Mouse (Mus musculus) myocyte (in vitro differentiated cells): ENCODE measurements around the gene Smyd4. TPM values are rescaled to one million over a fixed set of nuclear protein-coding genes. Genes with fewer than 3 reads are reported as not detected.

ENCODE experiments used
- H3K27me3 ChIP-seq: one replicate; pipeline ENCODE4 v1.6.1; 2011; ENCODE audit not compliant: control insufficient read depth, insufficient read depth, insufficient read length
- H3K36me3 ChIP-seq: one replicate; pipeline ENCODE4 v1.6.1; 2011; ENCODE audit not compliant: control insufficient read depth, insufficient read depth
- H3K4me2 ChIP-seq: one replicate; pipeline ENCODE4 v1.6.1; 2011; ENCODE audit warnings: low read depth, control low read depth
- H3K4me3 ChIP-seq: one replicate; pipeline ENCODE4 v1.5.1; 2011; ENCODE audit warnings: mild to moderate bottlenecking, control low read depth, moderate library complexity
- H3K79me2 ChIP-seq: one replicate; pipeline ENCODE4 v1.6.1; 2011; ENCODE audit not compliant: control insufficient read depth, insufficient read depth
- H3ac ChIP-seq: one replicate; pipeline ENCODE4 v1.6.1; 2011; ENCODE audit not compliant: control insufficient read depth, insufficient read length
- CEBPB ChIP-seq: IDR thresholded peaks from 2 replicates; pipeline ENCODE4 v1.6.1; 2011; ENCODE audit warnings: mild to moderate bottlenecking, moderate library complexity; ENCODE audit not compliant: poor library complexity, insufficient read depth, severe bottlenecking
- E2F4 ChIP-seq: IDR thresholded peaks from one replicate; pipeline ENCODE4 v1.6.1; 2011; ENCODE audit warnings: mild to moderate bottlenecking, control low read depth, moderate library complexity; ENCODE audit not compliant: insufficient read depth
- MAX ChIP-seq: IDR thresholded peaks from one replicate; pipeline ENCODE4 v1.6.1; 2011; ENCODE audit warnings: low read depth, mild to moderate bottlenecking, control low read depth
- MYOD1 ChIP-seq, 3 experiments: IDR thresholded peaks; one replicate each; pipeline ENCODE4 v1.6.1; 2011; ENCODE audit warnings: control low read depth in 2 of 3, low read depth in 2 of 3, mild to moderate bottlenecking in 2 of 3, moderate library complexity in 1 of 3; ENCODE audit not compliant: insufficient read length in 2 of 3, control insufficient read depth in 1 of 3
- MYOG ChIP-seq, 3 experiments: IDR thresholded peaks; one replicate each; pipeline ENCODE4 v1.6.1; 2011; ENCODE audit warnings: control low read depth in 2 of 3, low read depth in 2 of 3, mild to moderate bottlenecking in 2 of 3; ENCODE audit not compliant: insufficient read length in 2 of 3, control insufficient read depth in 1 of 3, insufficient read depth in 1 of 3
- POLR2A ChIP-seq: IDR thresholded peaks from one replicate; pipeline ENCODE4 v1.6.1; 2011; ENCODE audit warnings: low read depth, mild to moderate bottlenecking, control low read depth, moderate library complexity; ENCODE audit not compliant: insufficient read length
- POLR2AphosphoS2 ChIP-seq: IDR thresholded peaks from one replicate; pipeline ENCODE4 v1.6.1; 2011; ENCODE audit warnings: low read depth, control low read depth; ENCODE audit not compliant: insufficient read length
- REST ChIP-seq: IDR thresholded peaks from one replicate; pipeline ENCODE4 v1.6.1; 2011; ENCODE audit warnings: mild to moderate bottlenecking, control low read depth, moderate library complexity; ENCODE audit not compliant: insufficient read depth, insufficient read length
- SRF ChIP-seq: IDR thresholded peaks from one replicate; pipeline ENCODE4 v1.6.1; 2011; ENCODE audit warnings: low read depth; ENCODE audit not compliant: control insufficient read depth, insufficient read length
- TCF12 ChIP-seq: IDR thresholded peaks from one replicate; pipeline ENCODE4 v1.6.1; 2011; ENCODE audit warnings: mild to moderate bottlenecking, control low read depth; ENCODE audit not compliant: poor library complexity, insufficient read depth, severe bottlenecking
- TCF3 ChIP-seq: IDR thresholded peaks from one replicate; pipeline ENCODE4 v1.6.1; 2011; ENCODE audit warnings: low read depth, control low read depth; ENCODE audit not compliant: insufficient read length
- USF1 ChIP-seq: IDR thresholded peaks from one replicate; pipeline ENCODE4 v1.6.1; 2011; ENCODE audit warnings: low read depth, mild to moderate bottlenecking, control low read depth, moderate library complexity
- polyA plus RNA-seq: library from polyadenylated mRNA; unstranded; fragments of >200 nt; fragmentation: generic; extraction: Trizol; gene quantifications from one replicate; pipeline ENCODE4 v1.2.1, GENCODE M21; 2012; ENCODE audit warnings: missing spikeins

The Smyd4 gene
- polyA plus RNA-seq, 1 experiment, result 6.9 TPM

GRCm38 (mm10) chr11:75452812-75453557, 104.8 kb downstream of the Smyd4 start:
- TF ChIP-seq SRF, result no peak
- no peak for TF ChIP-seq POLR2A
- no peak for TF ChIP-seq CEBPB
- H3K4me2 ChIP-seq, result peak overlapping the region; percentile 87
- peaks cover 5% of the 10 kb centered on the region for H3K36me3 ChIP-seq
- no peaks in the 10 kb centered on the region for H3K27me3 ChIP-seq
- peak overlapping the region; percentile 41 for H3K4me3 ChIP-seq
- H3ac ChIP-seq, result no peak overlapping the region
- peaks cover 15% of the 10 kb centered on the region for H3K79me2 ChIP-seq

GRCm38 (mm10) chr11:75453991-75454930, 106.0 kb downstream of the Smyd4 start, which contains the start of gene Wdr81:
TSS of gene Wdr81 (minus strand) at chr11:75454717.
- Histone ChIP-seq H3K79me2 (peaks cover 15% of the 10 kb centered on the region), H3K4me3 (peak within 1 kb of the TSS; percentile 41), H3K36me3 (no peaks in the 10 kb centered on the region), H3ac (no peak within 1 kb of the TSS), H3K27me3 (no peaks in the 10 kb centered on the region), H3K4me2 (peak within 1 kb of the TSS; percentile 87)
- TF ChIP-seq POLR2A, result peak; percentile 73
- peak; percentile 23 for TF ChIP-seq SRF
- TF ChIP-seq MAX, result peak; percentile 86
- no peak for TF ChIP-seq TCF12
- TF ChIP-seq POLR2AphosphoS2, result peak; percentile 80
- peak; percentile 99 for TF ChIP-seq USF1
- peak in 1 of 3 experiments; percentile 7 for TF ChIP-seq MYOG (IDR thresholded peaks at IDR 0.05; ENCODE audit: control insufficient read depth in 1 of 3, insufficient read depth in 1 of 3, insufficient read length in 2 of 3, low read depth in 2 of 3)
- no peak for TF ChIP-seq TCF3
- no peak for TF ChIP-seq CEBPB
- TF ChIP-seq E2F4, result no peak
- no peak for TF ChIP-seq MYOD1 (IDR thresholded peaks at IDR 0.05; ENCODE audit: control insufficient read depth in 1 of 3, insufficient read length in 2 of 3, low read depth in 2 of 3)
- TF ChIP-seq REST, result no peak

Other genes with a start within 250 kb of the Smyd4 start
- gene Hic1, start 178.9 kb upstream of the Smyd4 start, polyA plus RNA-seq, result 0.11 TPM
- 12.2 TPM for gene Ovca2, start 169.6 kb upstream of the Smyd4 start, polyA plus RNA-seq
- 15.8 TPM for gene Dph1, start 157.2 kb upstream of the Smyd4 start, polyA plus RNA-seq
- gene Rtn4rl1, start 154.7 kb upstream of the Smyd4 start, polyA plus RNA-seq, result 0.16 TPM
- gene Rpa1, start 109 bp upstream of the Smyd4 start, polyA plus RNA-seq, result 63.4 TPM
- gene Serpinf1, start 74.3 kb downstream of the Smyd4 start, polyA plus RNA-seq, result 911 TPM
- gene Serpinf2, start 91.2 kb downstream of the Smyd4 start, polyA plus RNA-seq, result 0.06 TPM
- gene Wdr81, start 106.3 kb downstream of the Smyd4 start, polyA plus RNA-seq, result 17.3 TPM
- gene Tlcd2, start 113.3 kb downstream of the Smyd4 start, polyA plus RNA-seq, result 2.9 TPM
- gene Prpf8, start 138.4 kb downstream of the Smyd4 start, polyA plus RNA-seq, result 93.0 TPM
- 4.6 TPM for gene Rilp, start 161.7 kb downstream of the Smyd4 start, polyA plus RNA-seq
- 0.06 TPM for gene Scarf1, start 165.1 kb downstream of the Smyd4 start, polyA plus RNA-seq
- gene Slc43a2, start 183.3 kb downstream of the Smyd4 start, polyA plus RNA-seq, result 15.9 TPM
- 125 TPM for gene Pitpna, start 239.7 kb downstream of the Smyd4 start, polyA plus RNA-seq